Mouse (Mus musculus) myocyte (in vitro differentiated cells): ENCODE results near the gene Prkcq.

Source experiments
- CEBPB ChIP-seq: IDR thresholded peaks from 2 replicates; pipeline ENCODE4 v1.6.1; 2011; ENCODE audit warnings: mild to moderate bottlenecking, moderate library complexity; ENCODE audit not compliant: poor library complexity, insufficient read depth, severe bottlenecking
- E2F4 ChIP-seq: IDR thresholded peaks from one replicate; pipeline ENCODE4 v1.6.1; 2011; ENCODE audit warnings: mild to moderate bottlenecking, control low read depth, moderate library complexity; ENCODE audit not compliant: insufficient read depth
- MAX ChIP-seq: IDR thresholded peaks from one replicate; pipeline ENCODE4 v1.6.1; 2011; ENCODE audit warnings: low read depth, mild to moderate bottlenecking, control low read depth
- MYOD1 ChIP-seq, 3 experiments: IDR thresholded peaks; one replicate each; pipeline ENCODE4 v1.6.1; 2011; ENCODE audit warnings: control low read depth in 2 of 3, low read depth in 2 of 3, mild to moderate bottlenecking in 2 of 3, moderate library complexity in 1 of 3; ENCODE audit not compliant: insufficient read length in 2 of 3, control insufficient read depth in 1 of 3
- MYOG ChIP-seq, 3 experiments: IDR thresholded peaks; one replicate each; pipeline ENCODE4 v1.6.1; 2011; ENCODE audit warnings: control low read depth in 2 of 3, low read depth in 2 of 3, mild to moderate bottlenecking in 2 of 3; ENCODE audit not compliant: insufficient read length in 2 of 3, control insufficient read depth in 1 of 3, insufficient read depth in 1 of 3
- POLR2A ChIP-seq: IDR thresholded peaks from one replicate; pipeline ENCODE4 v1.6.1; 2011; ENCODE audit warnings: low read depth, mild to moderate bottlenecking, control low read depth, moderate library complexity; ENCODE audit not compliant: insufficient read length
- POLR2AphosphoS2 ChIP-seq: IDR thresholded peaks from one replicate; pipeline ENCODE4 v1.6.1; 2011; ENCODE audit warnings: low read depth, control low read depth; ENCODE audit not compliant: insufficient read length
- REST ChIP-seq: IDR thresholded peaks from one replicate; pipeline ENCODE4 v1.6.1; 2011; ENCODE audit warnings: mild to moderate bottlenecking, control low read depth, moderate library complexity; ENCODE audit not compliant: insufficient read depth, insufficient read length
- SRF ChIP-seq: IDR thresholded peaks from one replicate; pipeline ENCODE4 v1.6.1; 2011; ENCODE audit warnings: low read depth; ENCODE audit not compliant: control insufficient read depth, insufficient read length
- TCF12 ChIP-seq: IDR thresholded peaks from one replicate; pipeline ENCODE4 v1.6.1; 2011; ENCODE audit warnings: mild to moderate bottlenecking, control low read depth; ENCODE audit not compliant: poor library complexity, insufficient read depth, severe bottlenecking
- TCF3 ChIP-seq: IDR thresholded peaks from one replicate; pipeline ENCODE4 v1.6.1; 2011; ENCODE audit warnings: low read depth, control low read depth; ENCODE audit not compliant: insufficient read length
- USF1 ChIP-seq: IDR thresholded peaks from one replicate; pipeline ENCODE4 v1.6.1; 2011; ENCODE audit warnings: low read depth, mild to moderate bottlenecking, control low read depth, moderate library complexity

GRCm38 (mm10) chr2:11174101-11174500 lies 2.2 kb downstream of the Prkcq start:
- TF ChIP-seq CEBPB = no peak
- no peak for TF ChIP-seq POLR2A
- TF ChIP-seq POLR2AphosphoS2 = no peak
- TF ChIP-seq MAX = no peak
- no peak for TF ChIP-seq E2F4
- no peak for TF ChIP-seq USF1
- TF ChIP-seq MYOD1 (IDR thresholded peaks at IDR 0.05; ENCODE audit: control insufficient read depth in 1 of 3, insufficient read length in 2 of 3, low read depth in 2 of 3) = peak in 1 of 3 experiments; percentile 44
- TF ChIP-seq TCF3 = no peak
- no peak for TF ChIP-seq REST
- no peak for TF ChIP-seq TCF12
- no peak for TF ChIP-seq MYOG (IDR thresholded peaks at IDR 0.05; ENCODE audit: control insufficient read depth in 1 of 3, insufficient read depth in 1 of 3, insufficient read length in 2 of 3, low read depth in 2 of 3)
- TF ChIP-seq SRF = no peak
